Mouse (Mus musculus): Measurements from ENCODE around the gene Il13. TPM values are rescaled to one million over a fixed set of nuclear protein-coding genes. Genes with fewer than 3 reads are reported as not detected.

Gene Il13
- polyA plus RNA-seq, 1 experiment from 2014 or later, result not detected

DNA sequence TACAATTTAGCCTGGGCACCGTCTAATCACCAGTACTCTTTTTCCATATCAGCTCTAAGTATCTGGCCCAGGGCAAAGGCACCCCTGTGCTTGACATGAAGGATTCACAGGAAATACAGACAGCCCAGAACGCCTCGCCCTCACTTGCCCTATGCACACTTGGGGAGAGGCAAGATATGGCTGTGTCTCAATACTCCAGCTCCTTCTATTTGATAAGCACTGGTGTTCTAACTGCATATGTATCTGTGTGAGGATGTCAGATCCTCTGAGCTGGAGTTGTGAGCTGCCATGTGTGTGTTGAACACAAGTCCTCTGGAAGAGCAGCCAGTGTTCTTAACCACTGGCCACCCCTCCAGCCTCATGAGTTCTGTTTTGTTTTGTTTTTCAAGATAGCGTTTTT is 16.9 kb upstream of the Il13 start:
- Histone ChIP-seq H3K4me3 (no peak overlapping the region), H3K36me3 (peaks cover 54% of the 10 kb centered on the region), H3K4me1 (peaks cover 12% of the 10 kb centered on the region), H3K27ac (no peak overlapping the region), H3K9me3 (no peaks in the 10 kb centered on the region), H3K27me3 (ENCODE audit: insufficient read depth, poor library complexity, severe bottlenecking) (no peaks in the 10 kb centered on the region)
- DNase-seq (ENCODE audit: low spot score), result no peak
- WGBS, result 94% methylated on average over 4 of the region's 4 CpGs

DNA sequence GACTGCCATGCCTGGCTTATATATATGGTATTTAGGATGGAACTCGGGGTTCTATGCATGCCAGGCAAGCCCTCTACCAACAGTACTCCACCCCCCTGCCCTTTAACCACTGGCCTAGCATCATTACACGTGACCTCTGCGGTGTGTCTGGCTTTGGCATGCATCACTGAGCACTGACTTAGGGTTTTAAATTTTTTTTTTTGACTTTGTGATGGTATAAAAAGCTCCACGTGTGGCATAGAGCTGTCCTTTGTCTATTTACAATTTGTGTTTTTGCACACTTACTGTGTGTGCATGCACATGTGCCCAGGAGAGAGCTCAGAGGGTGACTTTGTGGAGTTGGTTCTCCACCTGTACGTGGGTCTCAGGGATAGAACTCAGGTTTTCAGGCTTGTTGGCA is 9.5 kb upstream of the Il13 start:
- 0 out of 2 replicates have a peak, but pooled peaks cover 5% of the 10 kb centered on the region for H3K36me3 ChIP-seq
- H3K4me1 ChIP-seq, result peaks cover 15% of the 10 kb centered on the region; the same call in 1 of the 2 replicates
- no peak for DNase-seq (ENCODE audit: low spot score)
- 85% methylated on average over 5 of the region's 5 CpGs for WGBS
- H3K9me3 ChIP-seq, result no peaks in the 10 kb centered on the region
- H3K27me3 ChIP-seq (ENCODE audit: insufficient read depth, poor library complexity, severe bottlenecking), result no peaks in the 10 kb centered on the region
- H3K27ac ChIP-seq, result no peak overlapping the region
- H3K4me3 ChIP-seq, result no peak overlapping the region

DNA sequence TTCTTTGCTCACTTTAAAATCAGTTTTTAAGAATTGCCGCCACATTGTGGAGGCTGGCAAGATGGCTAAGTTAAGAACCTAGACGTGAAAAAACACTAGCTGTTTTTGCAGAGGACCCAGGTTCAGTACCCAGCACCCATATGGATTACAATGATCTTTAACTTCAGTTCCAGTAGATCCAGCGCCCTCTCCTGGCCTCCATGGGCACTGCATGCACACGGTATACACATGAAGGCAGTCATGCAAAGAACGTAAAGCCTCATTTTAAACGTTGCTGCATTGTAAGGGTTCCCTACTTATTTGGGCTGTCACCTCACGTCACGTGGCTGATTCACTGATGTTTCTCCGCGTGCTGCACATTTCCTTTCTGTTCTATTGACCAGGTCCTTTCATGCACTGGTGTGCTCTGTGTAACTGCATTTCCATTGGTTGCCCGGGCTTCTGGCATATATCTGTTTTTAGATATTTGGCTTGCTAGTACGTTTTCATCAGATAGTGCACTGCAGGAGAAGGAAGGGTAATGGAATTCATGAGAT is 8.3 kb upstream of the Il13 start:
- Histone ChIP-seq H3K36me3 (no peaks in the 10 kb centered on the region), H3K9me3 (no peaks in the 10 kb centered on the region), H3K4me1 (peaks cover 15% of the 10 kb centered on the region; the same call in 1 of the 2 replicates), H3K27me3 (ENCODE audit: insufficient read depth, poor library complexity, severe bottlenecking) (peaks cover 1% of the 10 kb centered on the region; the same call in 1 of the 2 replicates), H3K4me3 (no peak overlapping the region), H3K27ac (peak overlapping the region; percentile 13; the same call in 1 of the 2 replicates)
- no peak for DNase-seq (ENCODE audit: low spot score)
- WGBS, result 59% methylated on average over 12 of the region's 12 CpGs

DNA sequence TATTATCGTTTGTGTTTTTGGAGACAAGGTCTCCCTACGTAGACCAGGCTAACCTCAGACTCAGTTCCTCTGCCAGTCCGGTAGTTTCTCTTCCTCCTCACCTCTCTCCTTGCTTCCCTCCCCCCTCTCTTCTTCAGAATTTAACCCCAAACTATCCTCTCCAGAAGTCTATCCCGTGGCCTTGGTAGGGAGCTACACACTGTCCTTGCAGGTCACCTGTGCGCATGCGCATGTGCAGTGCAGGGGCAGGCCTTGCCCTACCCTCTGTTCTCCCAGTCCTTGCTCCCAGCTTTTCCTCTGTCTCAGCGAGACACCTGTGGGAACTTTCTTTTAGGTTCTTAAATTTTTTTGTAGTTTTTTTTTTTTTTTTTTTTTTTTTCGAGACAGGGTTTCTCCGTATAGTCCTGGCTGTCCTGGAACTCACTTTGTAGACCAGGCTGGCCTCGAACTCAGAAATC is 3.3 kb upstream of the Il13 start:
- no peak overlapping the region for H3K4me3 ChIP-seq
- H3K4me1 ChIP-seq, result peaks cover 31% of the 10 kb centered on the region
- no peaks in the 10 kb centered on the region for H3K9me3 ChIP-seq
- WGBS, result 73% methylated on average over 10 of the region's 10 CpGs
- peaks cover 46% of the 10 kb centered on the region for H3K27me3 ChIP-seq (ENCODE audit: insufficient read depth, poor library complexity, severe bottlenecking)
- no peak overlapping the region for H3K27ac ChIP-seq
- no peak for DNase-seq (ENCODE audit: low spot score)
- no peaks in the 10 kb centered on the region for H3K36me3 ChIP-seq

DNA sequence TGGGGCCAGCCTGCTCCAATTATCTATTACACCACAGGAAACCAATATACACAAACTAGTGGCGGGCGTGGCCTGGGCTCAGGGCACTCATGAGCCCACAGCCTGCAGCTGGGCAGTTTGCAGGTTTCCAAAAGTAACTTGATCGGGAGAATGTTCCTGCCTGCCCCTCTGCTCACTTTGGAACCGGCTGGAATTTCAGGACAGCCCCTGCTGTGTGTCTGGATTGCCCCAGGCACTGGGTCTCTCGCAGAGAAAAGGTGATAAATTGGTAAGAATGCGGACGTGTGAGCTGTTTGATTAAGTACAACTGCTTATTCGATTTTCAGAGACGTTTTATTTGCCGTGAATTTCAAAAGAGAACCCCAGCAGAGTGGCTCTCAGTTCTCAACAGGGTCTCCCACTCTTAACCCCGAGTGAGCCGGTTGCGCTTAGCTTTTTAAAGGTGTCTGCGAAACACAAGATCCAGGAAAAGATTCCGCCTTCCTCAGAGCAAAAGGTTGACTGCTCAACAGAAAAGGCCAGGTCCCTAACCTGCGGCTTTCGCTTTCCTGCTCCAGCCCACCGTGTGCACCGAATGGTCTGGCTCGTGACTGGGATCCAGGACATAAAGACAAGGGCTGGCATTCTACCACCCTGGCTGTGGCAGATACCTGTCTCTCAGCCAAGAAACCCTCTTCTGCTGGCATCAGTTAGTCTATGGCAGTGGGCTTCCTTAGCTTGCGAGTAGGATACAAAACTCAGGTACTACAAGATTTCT is 2.7 kb upstream of the Il13 start:
- peaks cover 46% of the 10 kb centered on the region for H3K27me3 ChIP-seq (ENCODE audit: insufficient read depth, poor library complexity, severe bottlenecking)
- no peak overlapping the region for H3K27ac ChIP-seq
- WGBS, result 12% methylated on average over 21 of the region's 21 CpGs
- H3K4me1 ChIP-seq, result peaks cover 31% of the 10 kb centered on the region
- peak overlapping the region; percentile 33 for H3K4me3 ChIP-seq
- no peak for DNase-seq (ENCODE audit: low spot score)
- no peaks in the 10 kb centered on the region for H3K9me3 ChIP-seq
- no peaks in the 10 kb centered on the region for H3K36me3 ChIP-seq

DNA sequence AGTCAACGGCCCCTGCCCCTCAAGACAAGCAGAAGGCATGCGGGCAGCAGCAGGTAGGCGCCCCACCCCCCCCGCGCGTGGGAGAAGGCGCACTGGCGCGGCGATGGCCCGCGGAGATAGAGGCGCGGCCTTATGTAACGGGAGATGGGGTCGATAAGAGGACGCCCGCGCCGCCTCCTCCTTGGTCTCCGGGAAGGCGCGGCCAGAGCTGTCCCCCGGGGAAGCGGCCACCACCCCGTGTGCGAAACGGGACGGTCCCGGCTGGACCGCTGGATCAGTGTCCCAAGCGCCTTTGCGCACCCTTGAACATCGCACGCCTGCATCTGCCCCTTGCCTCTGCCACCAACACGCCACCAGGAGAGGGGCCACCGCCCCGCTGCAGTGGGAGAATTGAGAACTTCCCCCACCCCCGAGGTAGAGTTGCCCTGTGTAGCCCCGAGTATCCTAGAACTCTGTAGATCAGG is 1.7 kb upstream of the Il13 start:
- Histone ChIP-seq H3K9me3 (no peaks in the 10 kb centered on the region), H3K36me3 (no peaks in the 10 kb centered on the region), H3K4me1 (peaks cover 29% of the 10 kb centered on the region), H3K4me3 (peak overlapping the region; percentile 57), H3K27ac (peak overlapping the region; percentile 63; the same call in 1 of the 2 replicates), H3K27me3 (ENCODE audit: insufficient read depth, poor library complexity, severe bottlenecking) (peaks cover 52% of the 10 kb centered on the region)
- 1% methylated on average over 40 of the region's 40 CpGs for WGBS
- no peak for DNase-seq (ENCODE audit: low spot score)

DNA sequence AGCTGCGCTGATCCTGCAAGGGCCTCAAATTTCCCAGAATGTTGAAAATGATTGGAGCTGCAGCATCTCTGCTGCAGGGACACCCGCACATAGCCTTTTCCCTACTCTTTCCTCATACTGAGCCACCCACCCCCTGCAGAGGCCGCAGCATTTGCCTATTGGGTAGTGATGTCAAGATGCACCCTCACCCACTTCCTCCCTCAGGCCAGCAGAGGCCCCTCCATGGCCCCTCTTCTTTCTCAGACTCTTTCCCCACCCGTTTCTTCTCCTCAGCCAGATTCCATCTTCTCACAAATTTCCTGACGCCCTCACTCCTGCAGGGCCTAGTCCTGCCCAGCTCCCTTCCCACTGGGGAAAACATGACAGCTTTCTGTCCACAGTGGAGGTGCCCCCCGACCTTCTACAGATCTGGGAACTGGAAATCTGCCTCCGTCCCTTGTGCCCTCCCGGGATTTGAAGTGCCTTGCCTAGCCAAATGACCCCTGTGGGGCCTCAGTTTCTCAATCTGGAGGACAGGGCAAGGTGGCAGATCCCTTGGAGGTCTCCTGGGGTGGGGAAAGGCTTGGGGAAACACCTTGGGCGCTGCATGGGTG is 1.2 kb upstream of the Il13 start:
- H3K36me3 ChIP-seq, result no peaks in the 10 kb centered on the region
- WGBS, result 26% methylated on average over 9 of the region's 9 CpGs
- no peaks in the 10 kb centered on the region for H3K9me3 ChIP-seq
- peaks cover 52% of the 10 kb centered on the region for H3K27me3 ChIP-seq (ENCODE audit: insufficient read depth, poor library complexity, severe bottlenecking)
- peak overlapping the region; percentile 57 for H3K4me3 ChIP-seq
- H3K27ac ChIP-seq, result peak overlapping the region; percentile 63; the same call in 1 of the 2 replicates
- no peak for DNase-seq (ENCODE audit: low spot score)
- H3K4me1 ChIP-seq, result peaks cover 24% of the 10 kb centered on the region

DNA sequence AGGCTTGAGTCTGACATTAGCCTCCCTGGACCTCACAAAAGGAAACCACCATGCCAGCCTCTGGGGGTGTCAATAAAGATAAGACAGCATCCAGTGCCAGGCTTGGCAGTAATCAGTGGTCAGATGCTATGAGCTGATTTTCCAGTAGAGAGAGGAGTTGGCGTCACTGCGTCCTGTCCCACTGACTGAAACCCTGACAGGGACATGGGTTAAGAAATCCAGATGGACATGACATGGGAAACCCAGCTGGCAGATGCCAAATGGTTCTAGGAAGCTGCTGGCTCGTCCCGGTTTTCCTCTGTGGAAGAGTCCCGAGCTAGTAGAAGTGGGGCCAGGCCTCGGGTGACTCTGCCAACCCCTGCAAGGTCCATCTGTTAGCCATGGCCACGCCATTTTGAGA is 858 bp downstream of the Il13 start:
- 84% methylated on average over 7 of the region's 7 CpGs for WGBS
- no peaks in the 10 kb centered on the region for H3K9me3 ChIP-seq
- no peak for DNase-seq (ENCODE audit: low spot score)
- H3K4me3 ChIP-seq, result no peak overlapping the region
- H3K27ac ChIP-seq, result no peak overlapping the region
- H3K27me3 ChIP-seq (ENCODE audit: insufficient read depth, poor library complexity, severe bottlenecking), result peaks cover 52% of the 10 kb centered on the region
- H3K36me3 ChIP-seq, result no peaks in the 10 kb centered on the region
- H3K4me1 ChIP-seq, result peaks cover 24% of the 10 kb centered on the region

DNA sequence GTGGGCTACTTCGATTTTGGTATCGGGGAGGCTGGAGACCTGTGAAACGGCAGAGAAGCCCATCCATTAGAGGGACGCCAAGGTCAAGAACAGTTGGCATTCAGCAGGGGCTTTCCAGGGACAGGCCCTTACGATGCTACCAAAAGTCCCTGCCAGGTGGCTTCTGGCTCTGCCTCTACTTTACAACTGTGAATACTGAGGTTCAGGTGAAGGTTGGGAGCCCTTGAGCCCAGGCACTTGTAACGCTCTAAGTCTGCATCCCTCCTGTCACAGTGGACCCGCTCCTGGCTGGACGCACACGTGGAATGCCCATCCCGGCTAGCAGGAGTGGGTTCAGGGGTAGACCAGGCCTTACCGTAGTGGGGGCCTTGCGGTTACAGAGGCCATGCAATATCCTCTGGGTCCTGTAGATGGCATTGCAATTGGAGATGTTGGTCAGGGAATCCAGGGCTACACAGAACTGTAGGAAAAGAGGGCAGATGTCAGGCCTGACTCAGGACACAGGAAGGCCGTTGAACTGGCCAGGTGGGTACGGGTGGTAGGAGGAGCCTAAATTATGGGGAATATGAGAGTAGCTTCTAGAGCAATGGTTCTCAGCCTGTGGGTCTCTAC is 2.3 kb downstream of the Il13 start:
- H3K36me3 ChIP-seq, result no peaks in the 10 kb centered on the region
- no peak for DNase-seq (ENCODE audit: low spot score)
- H3K27me3 ChIP-seq (ENCODE audit: insufficient read depth, poor library complexity, severe bottlenecking), result peaks cover 44% of the 10 kb centered on the region
- peaks cover 21% of the 10 kb centered on the region for H3K4me1 ChIP-seq
- H3K27ac ChIP-seq, result no peak overlapping the region
- H3K4me3 ChIP-seq, result no peak overlapping the region
- no peaks in the 10 kb centered on the region for H3K9me3 ChIP-seq
- WGBS, result 68% methylated on average over 14 of the region's 14 CpGs

DNA sequence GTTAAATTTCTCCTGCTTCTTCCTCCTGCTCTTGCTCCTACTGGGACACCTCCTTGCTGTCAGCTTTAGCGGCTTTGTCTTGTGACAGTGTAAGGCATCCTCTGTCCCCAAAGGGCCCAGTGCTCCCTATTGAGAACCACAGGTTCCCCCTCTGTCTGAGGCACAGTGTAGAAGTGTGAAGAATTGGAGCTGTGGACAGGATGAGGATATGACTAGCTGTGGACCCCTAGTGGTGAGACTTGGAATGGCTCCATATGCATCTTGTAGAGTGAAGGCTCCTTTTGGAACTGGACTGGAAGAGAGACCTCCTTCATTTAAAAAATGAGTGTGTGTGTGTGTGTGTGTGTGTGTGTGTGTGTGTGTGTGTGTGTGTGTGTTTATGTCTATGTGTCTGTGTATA is 6.6 kb downstream of the Il13 start:
- Histone ChIP-seq H3K27ac (no peak overlapping the region), H3K4me3 (no peak overlapping the region), H3K27me3 (ENCODE audit: insufficient read depth, poor library complexity, severe bottlenecking) (peaks cover 6% of the 10 kb centered on the region; the same call in 1 of the 2 replicates), H3K9me3 (no peaks in the 10 kb centered on the region), H3K36me3 (no peaks in the 10 kb centered on the region), H3K4me1 (peaks cover 13% of the 10 kb centered on the region; the same call in 1 of the 2 replicates)
- DNase-seq (ENCODE audit: low spot score), result peak; percentile 89
- WGBS, result 10% methylated on average over 1 of the region's 1 CpGs

DNA sequence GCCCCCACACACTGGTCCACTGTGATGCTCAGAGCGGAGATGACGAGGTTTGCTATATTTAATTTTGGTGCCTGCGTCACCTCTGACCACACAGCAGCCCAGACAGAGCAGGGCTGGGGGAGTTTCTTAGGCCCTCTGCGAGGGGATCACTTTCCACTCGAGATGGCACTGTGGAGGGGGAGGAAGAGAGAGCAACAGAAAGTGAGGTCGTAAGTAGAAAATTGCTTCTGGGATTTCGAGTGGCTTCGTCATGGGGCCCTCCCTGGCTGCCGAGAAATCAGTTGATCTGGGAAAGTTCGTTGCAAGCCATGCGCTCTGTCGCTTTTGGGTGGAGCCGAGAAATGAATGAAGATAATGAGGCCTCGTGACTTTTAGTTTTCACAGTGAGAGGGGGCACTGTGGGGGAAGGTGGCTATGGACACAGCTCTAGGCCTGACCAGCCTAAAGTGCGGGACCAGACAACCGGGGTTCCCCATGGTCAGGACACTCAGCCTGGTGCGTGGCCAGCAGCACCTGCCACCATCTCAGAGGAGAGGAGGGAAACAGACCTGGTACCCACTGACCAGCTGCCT is 7.6 kb downstream of the Il13 start:
- no peaks in the 10 kb centered on the region for H3K36me3 ChIP-seq
- no peak overlapping the region for H3K27ac ChIP-seq
- no peak for DNase-seq (ENCODE audit: low spot score)
- H3K4me1 ChIP-seq, result peaks cover 13% of the 10 kb centered on the region; the same call in 1 of the 2 replicates
- no peaks in the 10 kb centered on the region for H3K9me3 ChIP-seq
- peaks cover 5% of the 10 kb centered on the region; the same call in 1 of the 2 replicates for H3K27me3 ChIP-seq (ENCODE audit: insufficient read depth, poor library complexity, severe bottlenecking)
- WGBS, result 59% methylated on average over 17 of the region's 17 CpGs
- H3K4me3 ChIP-seq, result no peak overlapping the region

DNA sequence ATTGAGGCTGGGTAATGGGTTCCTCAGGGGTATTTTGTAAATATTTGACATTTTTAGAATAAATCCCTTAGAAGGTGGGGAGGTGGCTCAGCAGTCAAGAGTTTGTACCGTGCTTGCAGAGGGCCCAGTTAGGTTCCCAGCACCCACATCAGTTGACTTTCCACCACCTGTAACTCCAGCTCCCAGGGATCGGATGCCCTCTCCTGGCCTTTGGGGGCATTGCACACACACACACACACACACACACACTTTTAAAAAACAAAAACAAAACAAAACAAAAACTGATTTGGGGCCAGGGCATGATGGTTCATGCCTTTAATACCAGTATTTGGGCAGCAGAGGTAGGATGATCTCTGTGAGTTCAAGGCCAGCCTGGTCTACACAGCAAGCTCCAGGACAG is 10.4 kb downstream of the Il13 start:
- Histone ChIP-seq H3K9me3 (no peaks in the 10 kb centered on the region), H3K36me3 (no peaks in the 10 kb centered on the region), H3K4me3 (no peak overlapping the region), H3K27me3 (ENCODE audit: insufficient read depth, poor library complexity, severe bottlenecking) (no peaks in the 10 kb centered on the region), H3K27ac (no peak overlapping the region), H3K4me1 (peaks cover 24% of the 10 kb centered on the region; the same call in 1 of the 2 replicates)
- DNase-seq (ENCODE audit: low spot score), result no peak
- 91% methylated on average over 2 of the region's 2 CpGs for WGBS
